Mouse (Mus musculus): ENCODE data around the gene Insc.

DNA sequence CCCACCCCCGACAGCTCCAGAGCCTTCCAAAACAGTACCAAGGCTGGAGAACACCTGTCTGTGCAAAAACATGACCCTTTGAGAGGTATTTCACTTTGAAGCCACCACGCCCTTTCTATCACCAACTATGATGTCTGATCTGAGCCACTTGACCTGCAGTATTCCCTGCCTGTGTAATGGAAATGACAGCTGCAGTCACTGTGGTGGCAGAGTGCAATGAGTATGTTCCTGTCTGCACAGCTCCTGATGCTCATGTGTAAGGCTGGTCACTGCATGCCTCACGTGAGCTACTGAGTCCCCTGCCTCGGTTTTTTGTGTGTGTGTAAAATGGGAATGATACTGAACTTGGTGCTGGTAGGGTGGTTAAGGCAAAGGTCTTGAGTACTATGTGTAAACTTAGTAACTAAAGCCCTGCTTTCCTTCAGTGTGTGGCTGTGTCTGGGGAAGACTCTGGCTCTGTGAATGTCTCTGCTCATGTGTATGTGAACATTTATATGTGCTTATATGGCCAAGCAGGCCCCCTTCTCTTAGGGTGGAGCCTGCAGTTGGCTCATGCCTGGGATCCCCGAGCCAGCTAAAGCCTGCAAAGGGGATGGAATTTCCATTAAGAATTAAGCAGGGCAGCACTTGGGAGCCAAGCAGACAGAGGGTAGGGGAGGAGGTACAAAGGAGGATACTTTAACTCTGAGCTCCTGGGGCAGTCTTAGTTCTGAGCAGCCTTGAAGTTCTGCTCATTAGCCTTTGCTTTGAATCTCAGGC, at the start of gene Insc:
- TF ChIP-seq GATA1 (IDR thresholded peaks at IDR 0.05; ENCODE audit: borderline replicate concordance, low read length) (no peak), FLI1 (IDR thresholded peaks at IDR 0.05; ENCODE audit: low read length) (no peak)
